Mouse (Mus musculus): Measurements from ENCODE around the gene Bckdha. TPM values are rescaled to one million over a fixed set of nuclear protein-coding genes. Genes with fewer than 3 reads are reported as not detected.
A peak's percentile ranks its signal among the peaks of the same experiment; 100 is the strongest.

The Bckdha gene
- total and polyA plus RNA-seq, 3 experiments, result 6.0 to 44.1 (median 20.4) TPM

DNA sequence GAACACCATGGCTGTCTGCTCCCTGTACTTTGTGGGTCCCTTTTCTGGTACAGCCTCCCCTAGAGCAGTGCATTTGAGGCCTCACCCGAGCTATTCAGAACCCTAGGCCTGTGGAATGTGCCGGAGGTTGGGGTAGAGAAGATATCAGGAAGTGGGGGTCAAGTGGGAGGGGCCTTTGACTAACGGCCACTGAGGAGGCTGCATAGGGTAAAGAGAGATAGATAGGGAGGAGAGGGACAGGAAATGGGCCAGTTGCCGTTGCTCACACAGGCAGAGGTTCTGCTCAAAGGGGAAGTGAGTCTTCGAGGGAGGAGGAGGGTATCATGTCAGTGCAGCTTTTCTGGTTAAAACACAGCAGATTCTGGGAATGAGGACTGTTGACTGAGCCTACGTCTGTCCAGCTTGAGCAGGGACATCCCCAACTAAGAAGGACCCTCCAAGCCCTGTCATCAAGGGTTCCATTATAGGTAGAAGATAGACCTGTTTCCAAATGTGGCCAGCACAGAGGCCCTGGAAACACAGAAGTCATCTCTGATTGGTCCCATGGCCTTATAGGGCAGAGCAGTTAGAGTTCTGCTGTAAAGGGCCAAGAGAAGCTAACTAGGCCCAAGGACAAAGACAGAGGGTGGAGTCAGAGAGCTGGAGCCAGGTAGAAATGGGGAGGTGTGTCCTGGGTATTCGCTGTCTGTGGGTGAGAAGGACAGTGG lies 24.8 kb upstream of the Bckdha start:
- peak overlapping the region; percentile 64 for H3K4me3 ChIP-seq (ENCODE audit: low read depth, low read length)
- peaks cover 70% of the 10 kb centered on the region for H3K4me1 ChIP-seq (ENCODE audit: insufficient read depth, low read depth, low read length)
- no peaks in the 10 kb centered on the region for H3K27me3 ChIP-seq (ENCODE audit: insufficient read depth, low read length)
- DNase-seq (ENCODE audit: low spot score) (peak; percentile 80), ATAC-seq (ENCODE audit: extremely low read depth, insufficient number of reproducible peaks, low FRiP score, poor library complexity, severe bottlenecking) (peak; percentile 66)
- H3K9me3 ChIP-seq (replicated peaks), result no peaks in the 10 kb centered on the region
- TF ChIP-seq TAL1 (conservative IDR thresholded peaks at IDR 0.05; ENCODE audit: low read depth, low read length) (no peak; the same call in 1 of the 2 replicates), POLR2AphosphoS5 (IDR thresholded peaks at IDR 0.05; ENCODE audit: insufficient replicate concordance, low read depth, low read length) (peak; percentile 19; the same call in 1 of the 2 replicates)
- H3K36me3 ChIP-seq (replicated peaks), result peaks cover 44% of the 10 kb centered on the region

- H3K27me3 ChIP-seq (ENCODE audit: insufficient read depth, low read length), result no peaks in the 10 kb centered on the region
Observed at GRCm38 (mm10) chr7:25681341-25682231, 22.8 kb upstream of the Bckdha start.

DNA sequence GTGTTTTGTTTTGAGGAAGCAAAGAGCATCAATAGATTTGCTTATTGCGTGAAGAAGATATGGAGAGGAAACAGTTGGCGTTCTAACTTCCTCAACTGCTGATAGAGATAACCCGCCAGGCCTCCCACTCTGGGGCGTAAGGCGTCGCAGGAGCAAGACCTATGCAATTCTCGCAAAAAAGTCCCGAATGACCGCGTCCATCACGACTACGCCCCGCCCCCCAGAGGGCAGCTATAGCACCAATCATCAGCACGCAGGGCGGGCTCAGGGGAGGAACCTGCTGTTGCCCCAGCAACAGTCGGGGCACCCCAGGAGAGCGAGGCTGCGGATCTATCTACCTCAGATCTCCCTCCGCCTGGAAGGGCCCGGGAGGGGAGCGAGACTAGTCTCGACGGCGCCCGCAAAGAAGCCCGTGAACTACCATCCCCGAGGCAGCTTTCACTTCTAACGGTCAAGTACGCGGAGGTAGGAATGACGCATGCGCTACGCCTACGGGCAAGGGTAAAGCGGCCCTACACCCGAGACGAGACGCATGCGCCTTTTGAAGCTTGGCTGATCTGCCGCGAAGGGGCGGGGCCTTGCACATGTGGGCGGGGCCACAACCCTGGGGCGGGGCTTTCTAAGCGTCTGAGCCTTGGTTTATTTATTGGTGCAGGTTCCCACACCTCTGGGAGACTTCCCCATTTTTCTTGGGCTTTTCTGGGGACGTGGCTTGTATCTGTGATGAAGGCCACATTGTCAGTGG lies 21.9 kb upstream of the Bckdha start, which contains the start of gene B9d2:
Gene B9d2, plus strand, starts transcription at position 267 of the 745 bp plus-strand sequence.
- peaks cover 36% of the 10 kb centered on the region for H3K36me3 ChIP-seq (replicated peaks)
- peak within 1 kb of the TSS; percentile 77 for H3K4me3 ChIP-seq (ENCODE audit: low read depth, low read length)
- no peaks in the 10 kb centered on the region for H3K9me3 ChIP-seq (replicated peaks)
- ATAC-seq (ENCODE audit: extremely low read depth, insufficient number of reproducible peaks, low FRiP score, poor library complexity, severe bottlenecking), result peak; percentile 62
- TF ChIP-seq CTCF (IDR thresholded peaks at IDR 0.05; ENCODE audit: low read depth, low read length) (no peak), TAL1 (conservative IDR thresholded peaks at IDR 0.05; ENCODE audit: low read depth, low read length) (peak; percentile 83), POLR2AphosphoS5 (IDR thresholded peaks at IDR 0.05; ENCODE audit: insufficient replicate concordance, low read depth, low read length) (no peak), GATA1 (IDR thresholded peaks at IDR 0.05; ENCODE audit: borderline replicate concordance, low read length) (no peak), GATA2 (IDR thresholded peaks at IDR 0.05; ENCODE audit: borderline replicate concordance, low read depth, low read length) (no peak)
- no peaks in the 10 kb centered on the region for H3K27me3 ChIP-seq (ENCODE audit: insufficient read depth, low read length)
- peak; percentile 85 for DNase-seq (ENCODE audit: low spot score)
- peaks cover 73% of the 10 kb centered on the region for H3K4me1 ChIP-seq (ENCODE audit: insufficient read depth, low read depth, low read length)

More at GRCm38 (mm10) chr7:25681341-25682231, 22.8 kb upstream of the Bckdha start:
- Histone ChIP-seq H3K9me3 (replicated peaks) (no peaks in the 10 kb centered on the region), H3K4me3 (ENCODE audit: low read depth, low read length) (peak overlapping the region; percentile 77), H3K36me3 (replicated peaks) (peaks cover 43% of the 10 kb centered on the region), H3K4me1 (ENCODE audit: insufficient read depth, low read depth, low read length) (peaks cover 81% of the 10 kb centered on the region)
- TF ChIP-seq GATA1 (IDR thresholded peaks at IDR 0.05; ENCODE audit: borderline replicate concordance, low read length), result no peak
- TF ChIP-seq GATA2 (IDR thresholded peaks at IDR 0.05; ENCODE audit: borderline replicate concordance, low read depth, low read length), result no peak
- no peak for TF ChIP-seq TAL1 (conservative IDR thresholded peaks at IDR 0.05; ENCODE audit: low read depth, low read length)
- TF ChIP-seq POLR2AphosphoS5 (IDR thresholded peaks at IDR 0.05; ENCODE audit: insufficient replicate concordance, low read depth, low read length), result no peak
- no peak for TF ChIP-seq CTCF (IDR thresholded peaks at IDR 0.05; ENCODE audit: low read depth, low read length)
- no peak for DNase-seq (ENCODE audit: low spot score)
- no peak for ATAC-seq (ENCODE audit: extremely low read depth, insufficient number of reproducible peaks, low FRiP score, poor library complexity, severe bottlenecking)

- DNase-seq (ENCODE audit: low spot score) (no peak), ATAC-seq (ENCODE audit: extremely low read depth, insufficient number of reproducible peaks, low FRiP score, poor library complexity, severe bottlenecking) (no peak)
- Histone ChIP-seq H3K9me3 (replicated peaks) (no peaks in the 10 kb centered on the region), H3K36me3 (replicated peaks) (peaks cover 28% of the 10 kb centered on the region), H3K4me3 (ENCODE audit: low read depth, low read length) (peak overlapping the region; percentile 77; the same call in 1 of the 2 replicates), H3K27me3 (ENCODE audit: insufficient read depth, low read length) (peaks cover under 1% of the 10 kb centered on the region; the same call in 1 of the 2 replicates), H3K4me1 (ENCODE audit: insufficient read depth, low read depth, low read length) (peaks cover 68% of the 10 kb centered on the region)
- TF ChIP-seq GATA1 (IDR thresholded peaks at IDR 0.05; ENCODE audit: borderline replicate concordance, low read length) (no peak), TAL1 (conservative IDR thresholded peaks at IDR 0.05; ENCODE audit: low read depth, low read length) (no peak), POLR2AphosphoS5 (IDR thresholded peaks at IDR 0.05; ENCODE audit: insufficient replicate concordance, low read depth, low read length) (no peak), CTCF (IDR thresholded peaks at IDR 0.05; ENCODE audit: low read depth, low read length) (no peak), GATA2 (IDR thresholded peaks at IDR 0.05; ENCODE audit: borderline replicate concordance, low read depth, low read length) (no peak)
Observed at GRCm38 (mm10) chr7:25679971-25680370, 21.2 kb upstream of the Bckdha start.

DNA sequence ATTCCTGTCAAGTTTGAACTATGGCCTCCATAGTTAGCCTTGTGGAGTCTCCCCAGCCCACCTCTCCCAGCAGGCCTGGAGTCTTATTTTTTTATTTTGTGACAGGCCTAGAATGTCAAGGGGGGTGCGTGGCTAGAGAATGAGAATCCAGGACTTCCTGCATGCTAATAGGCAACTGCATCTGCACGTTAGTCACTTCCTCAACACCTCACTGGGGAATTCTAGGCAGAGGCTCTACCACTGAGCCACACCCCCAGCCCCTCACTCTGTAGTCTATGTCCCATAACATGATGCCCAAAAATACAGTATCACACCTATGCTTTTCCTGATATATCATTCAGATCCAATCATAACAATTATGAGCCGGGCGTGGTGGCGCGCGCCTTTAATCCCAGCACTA lies 18.2 kb upstream of the Bckdha start:
- no peak for TF ChIP-seq POLR2AphosphoS5 (IDR thresholded peaks at IDR 0.05; ENCODE audit: insufficient replicate concordance, low read depth, low read length)
- TF ChIP-seq CTCF (IDR thresholded peaks at IDR 0.05; ENCODE audit: low read depth, low read length), result no peak
- TF ChIP-seq GATA2 (IDR thresholded peaks at IDR 0.05; ENCODE audit: borderline replicate concordance, low read depth, low read length), result no peak
- TF ChIP-seq TAL1 (conservative IDR thresholded peaks at IDR 0.05; ENCODE audit: low read depth, low read length), result no peak
- TF ChIP-seq GATA1 (IDR thresholded peaks at IDR 0.05; ENCODE audit: borderline replicate concordance, low read length), result no peak
- Histone ChIP-seq H3K4me1 (ENCODE audit: insufficient read depth, low read depth, low read length) (peaks cover 49% of the 10 kb centered on the region), H3K27me3 (ENCODE audit: insufficient read depth, low read length) (peaks cover 9% of the 10 kb centered on the region; the same call in 1 of the 2 replicates), H3K36me3 (replicated peaks) (peaks cover 12% of the 10 kb centered on the region), H3K4me3 (ENCODE audit: low read depth, low read length) (no peak overlapping the region), H3K9me3 (replicated peaks) (no peaks in the 10 kb centered on the region)
- ATAC-seq (ENCODE audit: extremely low read depth, insufficient number of reproducible peaks, low FRiP score, poor library complexity, severe bottlenecking) (no peak), DNase-seq (ENCODE audit: low spot score) (no peak)

Measured in G1E (cell line).